Mouse (Mus musculus) Patski (cell line): ENCODE measurements around the gene Atp6v1c2. TPM values are rescaled to one million over a fixed set of nuclear protein-coding genes. Genes with fewer than 3 reads are reported as not detected.

ENCODE experiments used
- ATAC-seq: fragments of 100-300 bp; one replicate; pipeline ENCODE4 v1.8.0; 2021
- CTCF ChIA-PET: fragments of 350-600 bp; sonication (Branson Sonifier 250); formaldehyde crosslinking; loops from one replicate; lab custom pipeline; 2022; ENCODE audit warnings: inconsistent platforms; lab: Charles Lee
- POLR2A ChIA-PET: fragments of 350-600 bp; sonication (Branson Sonifier 250); formaldehyde crosslinking; loops from one replicate; lab custom pipeline; 2022; ENCODE audit warnings: antibody characterized with exemption, inconsistent platforms; lab: Charles Lee
- DNase-seq: peaks from one replicate; pipeline ENCODE4 v3.0.0-alpha.2; 2011; ENCODE audit warnings: low read depth, low spot score
- H3K27me3 ChIP-seq: fragments of 371-371 bp; one replicate; pipeline ENCODE4 v1.5.1; 2021
- CTCF ChIP-seq: fragments of 100-300 bp; IDR thresholded peaks from one replicate; pipeline ENCODE4 v1.5.1; 2021
- in situ Hi-C: fragments of 300-500 bp; cut with MboI; formaldehyde crosslinking; loops from 3 replicates; pipeline ENCODE4 v1.11.1; 2018; ENCODE audit warnings: low pct_unique_long_range_greater_than_20kb, mixed read lengths
- polyA plus RNA-seq: library from polyadenylated mRNA; unstranded; gene quantifications from one replicate; pipeline ENCODE4 v1.2.3, GENCODE M21; 2021

Atp6v1c2 gene
- polyA plus RNA-seq, 1 experiment from 2014 or later, result not detected

- ChIA-PET CTCF (no interaction called here), POLR2A (no interaction called here)
- TF ChIP-seq CTCF, result no peak
- DNase-seq, result no peak
- in situ Hi-C loops, result loop anchor here (5.0 kb wide), 1 partner anchor 203 kb away; no protein-coding TSS in a partner anchor
- H3K27me3 ChIP-seq, result no peaks in the 10 kb centered on the region
- ATAC-seq, result no peak
These were observed 93.4 kb downstream of the Atp6v1c2 start for GRCm38 (mm10) chr12:17235535-17236313.

Other genes with a start within 250 kb of the Atp6v1c2 start
- gene Kcnf1, start 152.5 kb downstream of the Atp6v1c2 start, polyA plus RNA-seq, result 0.23 TPM
- gene Pdia6, start 62.8 kb downstream of the Atp6v1c2 start, polyA plus RNA-seq, result 402 TPM
- gene Nol10, start 19.1 kb upstream of the Atp6v1c2 start, polyA plus RNA-seq, result 18.6 TPM
- 541 TPM for gene Odc1, start 215.4 kb upstream of the Atp6v1c2 start, polyA plus RNA-seq